Mouse (Mus musculus) mature B cell (primary cell): Measurements from ENCODE around the gene Zfyve26.
"Not testable (repeated sequence)": the region's sequence is repeated elsewhere in the genome, so short reads cannot be mapped to it uniquely, and the experiment has no call there.

Experiments used
- in situ Hi-C: fragments of 300-500 bp; cut with MboI; formaldehyde crosslinking; loops from 2 replicates; pipeline ENCODE4 v1.14.3; 2019

Gene Zfyve26

DNA sequence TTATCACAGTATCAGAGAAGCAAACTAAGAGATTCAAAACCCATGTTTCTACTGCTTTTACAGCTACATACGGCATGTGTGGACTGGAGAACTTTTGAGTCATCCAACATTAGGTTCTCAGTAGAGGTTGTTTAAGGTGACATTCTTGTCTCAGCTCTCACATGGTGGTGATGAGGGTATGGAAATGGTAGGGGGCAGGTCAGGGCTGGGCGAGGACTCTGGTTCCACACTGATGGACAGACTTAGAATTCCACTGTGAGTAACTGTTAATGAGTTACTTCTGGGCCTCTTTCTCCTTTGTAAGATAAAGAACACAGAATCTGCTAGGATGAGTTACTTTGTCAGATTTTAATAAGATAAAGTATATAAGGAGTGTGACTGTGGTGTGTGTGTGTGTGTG is 36.0 kb downstream of the Zfyve26 start:
- in situ Hi-C loops = no loop called here

- in situ Hi-C loops = no loop called here
Measured at GRCm38 (mm10) chr12:79254975-79255374, 41.1 kb downstream of the Zfyve26 start.

DNA sequence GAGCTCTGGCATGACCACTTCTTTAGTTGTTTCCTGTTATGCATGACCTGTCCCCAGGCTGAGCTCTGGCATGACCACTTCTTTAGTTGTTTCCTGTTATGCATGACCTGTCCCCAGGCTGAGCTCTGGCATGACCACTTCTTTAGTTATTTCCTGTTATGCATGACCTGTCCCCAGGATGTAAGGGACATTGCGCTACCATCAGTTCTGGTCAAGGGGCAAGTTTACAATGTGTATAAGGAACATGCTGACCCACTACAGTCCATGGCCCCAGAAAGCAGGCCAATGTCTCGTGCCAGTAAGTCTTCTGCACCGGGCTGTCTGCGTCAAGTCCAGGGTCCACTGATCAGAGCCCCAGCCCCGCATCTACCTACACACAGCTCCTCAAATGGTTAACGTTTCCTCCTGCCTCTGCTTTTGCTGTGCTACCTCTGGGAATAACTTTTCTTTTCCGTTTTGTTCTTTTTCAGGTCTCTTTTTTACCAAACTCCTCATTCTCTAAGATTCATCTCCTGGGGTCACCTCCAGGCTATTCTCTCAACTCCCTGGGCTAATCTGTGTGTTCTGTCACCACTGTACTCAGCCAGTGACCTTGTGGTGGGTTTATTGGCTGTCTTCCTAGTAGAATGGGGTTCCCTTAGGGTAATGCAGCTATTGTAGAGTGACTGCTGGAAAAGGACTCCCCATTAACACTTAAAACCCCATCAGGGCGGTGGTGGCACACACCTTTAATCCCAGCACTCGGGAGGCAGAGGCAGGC is 42.6 kb downstream of the Zfyve26 start:
- in situ Hi-C loops = no loop called here

DNA sequence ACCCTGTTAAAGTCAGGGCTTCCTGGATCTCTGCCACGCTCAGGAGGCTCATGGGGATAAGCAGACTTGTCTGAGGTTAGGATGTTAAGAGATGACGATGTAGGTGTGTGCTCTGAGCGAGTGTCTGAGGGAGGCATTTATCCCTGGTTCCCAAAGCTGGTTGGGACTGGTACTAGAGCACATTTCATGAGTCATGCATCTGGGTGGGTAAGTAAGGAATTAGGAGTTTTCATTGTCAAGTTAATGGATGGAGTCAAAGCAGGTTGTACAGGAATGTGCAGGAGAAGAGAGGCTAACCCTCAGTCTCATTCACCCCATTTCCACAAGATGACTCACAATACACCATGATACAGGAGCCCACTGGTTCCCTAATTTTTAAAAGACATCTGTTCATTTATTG is 48.0 kb downstream of the Zfyve26 start:
- in situ Hi-C loops = no loop called here

GRCm38 (mm10) chr12:79242921-79243320 is 53.2 kb downstream of the Zfyve26 start:
- in situ Hi-C loops = no loop called here

DNA sequence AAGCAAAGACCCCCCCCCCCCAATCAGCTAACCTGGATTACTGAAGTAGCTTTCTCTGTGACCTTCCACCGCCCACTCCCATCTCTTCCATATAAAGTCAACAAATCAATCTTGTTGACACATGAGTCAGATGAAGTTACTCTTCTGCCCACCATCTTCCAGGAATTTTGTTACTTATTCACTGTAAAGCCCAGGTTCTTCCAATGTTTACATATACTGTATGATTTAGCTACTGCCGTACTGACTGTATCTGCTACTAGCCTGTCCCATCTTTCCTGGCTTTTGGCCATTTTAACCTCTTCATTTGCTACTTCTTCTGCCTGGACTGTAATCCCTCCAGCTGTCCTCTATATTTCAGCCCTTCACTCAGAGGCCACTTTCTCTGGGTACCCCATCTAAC is 54.1 kb downstream of the Zfyve26 start:
- in situ Hi-C loops = no loop called here

DNA sequence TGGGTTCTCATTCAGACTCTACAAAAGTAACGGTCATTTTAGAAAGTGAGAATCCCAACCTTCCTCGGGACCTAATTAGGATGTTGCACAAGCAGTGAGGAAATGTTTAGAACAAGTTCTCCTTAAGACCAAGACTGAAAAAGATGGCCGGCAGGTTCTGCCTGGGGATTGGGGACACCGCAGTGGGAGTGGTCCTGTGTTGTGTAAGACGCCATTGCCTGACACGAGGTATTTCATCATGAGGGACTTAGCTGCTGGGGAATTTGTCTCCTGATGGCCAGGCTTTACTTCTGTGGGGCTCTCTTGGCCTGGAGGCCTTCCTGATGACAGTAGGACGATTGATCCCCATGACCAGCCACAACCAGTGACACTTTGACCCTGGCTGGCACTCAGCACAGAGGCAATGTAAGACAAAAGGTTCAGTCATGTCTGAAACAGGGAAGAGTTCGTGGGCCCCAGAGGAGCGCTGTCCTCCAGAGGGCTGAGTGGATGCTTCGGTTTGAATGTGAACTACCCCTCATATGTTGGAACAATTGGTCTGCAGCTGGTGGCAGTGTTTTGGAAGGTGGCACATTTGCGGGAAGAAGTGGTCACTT is 60.5 kb downstream of the Zfyve26 start:
- in situ Hi-C loops = no loop called here

DNA sequence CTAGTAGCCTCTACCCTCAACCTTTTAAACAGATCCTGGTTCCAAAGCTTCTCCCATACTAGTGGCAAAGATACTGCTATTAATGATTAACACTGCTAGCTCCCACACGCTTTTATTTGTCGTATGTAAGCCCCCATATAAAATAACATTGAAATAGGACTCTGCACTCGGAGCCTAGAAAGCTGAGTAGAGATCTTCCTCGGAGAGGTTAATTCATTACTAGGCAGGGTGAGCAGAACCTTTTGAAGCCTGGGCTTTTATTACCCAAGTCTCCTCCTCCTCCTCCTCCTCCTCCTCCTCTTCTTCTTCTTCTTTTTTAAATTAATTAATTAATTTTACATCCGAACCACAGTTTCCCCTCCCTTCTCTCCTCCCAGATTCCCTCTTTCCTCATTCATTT is 78.6 kb downstream of the Zfyve26 start:
- in situ Hi-C loops = no loop called here

GRCm38 (mm10) chr12:79211447-79211846 is 84.7 kb downstream of the Zfyve26 start:
- in situ Hi-C loops = no loop called here

DNA sequence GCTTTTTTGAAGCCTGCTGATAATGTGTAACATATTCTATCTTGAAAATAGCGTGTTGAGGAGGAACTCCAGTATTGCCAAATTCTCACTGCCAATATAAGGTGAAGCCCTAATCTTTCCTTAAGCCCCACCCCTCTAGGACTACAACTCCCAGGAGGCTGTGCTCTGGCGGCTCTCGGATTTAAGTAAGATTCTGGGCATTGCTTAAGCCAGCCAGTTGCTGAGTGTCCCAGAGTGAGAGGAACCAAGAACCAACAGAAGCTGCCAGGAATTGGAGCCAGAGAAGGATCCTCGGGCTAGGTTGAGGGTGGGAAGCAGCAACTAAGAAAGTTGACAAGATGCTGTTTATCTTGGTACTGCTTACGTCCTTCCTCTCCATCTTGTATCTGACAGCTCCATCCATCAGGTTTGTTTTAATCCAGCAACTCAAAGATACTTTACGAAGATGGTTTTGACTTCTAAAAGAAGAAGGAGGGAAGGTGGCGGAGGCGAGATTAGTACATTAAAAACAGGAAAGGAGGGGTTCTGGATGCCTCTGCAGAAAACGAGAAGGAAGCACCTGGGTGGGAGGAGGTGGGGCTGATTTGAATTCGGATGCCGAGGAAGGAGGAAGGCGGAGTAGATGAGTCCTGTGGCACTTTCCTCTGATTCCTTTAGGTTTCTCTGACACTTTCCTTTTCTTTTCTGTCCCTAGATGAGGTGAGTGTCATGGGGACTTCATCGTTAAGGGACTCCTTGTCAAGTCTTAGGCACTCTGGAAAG is 87.2 kb downstream of the Zfyve26 start, which contains the start of gene Rdh12:
Gene Rdh12 (plus strand): TSS at position 212 of the 762 bp plus-strand sequence.
- in situ Hi-C loops = no loop called here

GRCm38 (mm10) chr12:79201882-79202281 is 94.2 kb downstream of the Zfyve26 start:
- in situ Hi-C loops = no loop called here

- in situ Hi-C loops = no loop called here
Measured at GRCm38 (mm10) chr12:79197105-79197504, 99.0 kb downstream of the Zfyve26 start.

GRCm38 (mm10) chr12:79193441-79193840 is 102.7 kb downstream of the Zfyve26 start:
- in situ Hi-C loops = no loop called here

DNA sequence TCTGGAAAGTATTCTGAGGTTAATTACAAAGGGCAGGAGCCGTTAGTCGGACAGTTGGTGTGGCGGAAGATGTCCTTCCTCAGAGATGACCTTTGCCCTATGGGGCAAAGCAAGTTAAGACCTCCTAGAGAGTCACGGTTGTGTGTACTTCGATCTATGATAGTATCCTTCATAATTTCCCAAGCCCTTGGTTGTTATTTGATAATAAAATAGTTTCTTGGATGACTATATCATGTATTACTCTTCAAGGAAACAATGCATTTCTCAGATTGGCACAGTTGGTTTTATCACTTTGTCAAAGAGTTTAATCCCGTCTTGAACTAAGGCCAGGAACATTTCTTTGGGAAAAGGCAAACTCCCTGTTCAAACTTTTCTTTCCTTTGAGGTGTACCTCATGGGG is 103.9 kb downstream of the Zfyve26 start, which contains the start of gene Rdh11:
Gene Rdh11 (minus strand): TSS at position 101 of the 400 bp plus-strand sequence.
- in situ Hi-C loops = no loop called here

DNA sequence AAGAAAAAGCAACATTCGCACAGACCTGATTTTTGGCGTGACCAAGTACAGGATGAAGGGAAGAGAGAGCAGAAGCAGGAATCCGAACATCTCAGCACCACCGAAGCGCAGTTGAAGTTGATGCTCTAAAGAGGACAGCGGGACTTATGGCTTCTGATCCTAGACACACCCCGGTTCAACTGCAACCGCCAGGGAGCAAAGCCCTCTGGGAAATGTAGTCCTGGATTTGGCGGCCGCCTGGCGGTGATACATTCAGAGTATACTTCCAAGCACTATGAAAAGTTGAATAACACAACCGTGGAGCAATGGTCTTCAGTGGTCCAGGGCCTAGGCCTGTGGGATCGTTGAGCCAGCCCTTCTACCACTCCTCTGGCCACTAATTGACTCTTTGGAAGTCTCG is 104.4 kb downstream of the Zfyve26 start:
- in situ Hi-C loops = no loop called here

DNA sequence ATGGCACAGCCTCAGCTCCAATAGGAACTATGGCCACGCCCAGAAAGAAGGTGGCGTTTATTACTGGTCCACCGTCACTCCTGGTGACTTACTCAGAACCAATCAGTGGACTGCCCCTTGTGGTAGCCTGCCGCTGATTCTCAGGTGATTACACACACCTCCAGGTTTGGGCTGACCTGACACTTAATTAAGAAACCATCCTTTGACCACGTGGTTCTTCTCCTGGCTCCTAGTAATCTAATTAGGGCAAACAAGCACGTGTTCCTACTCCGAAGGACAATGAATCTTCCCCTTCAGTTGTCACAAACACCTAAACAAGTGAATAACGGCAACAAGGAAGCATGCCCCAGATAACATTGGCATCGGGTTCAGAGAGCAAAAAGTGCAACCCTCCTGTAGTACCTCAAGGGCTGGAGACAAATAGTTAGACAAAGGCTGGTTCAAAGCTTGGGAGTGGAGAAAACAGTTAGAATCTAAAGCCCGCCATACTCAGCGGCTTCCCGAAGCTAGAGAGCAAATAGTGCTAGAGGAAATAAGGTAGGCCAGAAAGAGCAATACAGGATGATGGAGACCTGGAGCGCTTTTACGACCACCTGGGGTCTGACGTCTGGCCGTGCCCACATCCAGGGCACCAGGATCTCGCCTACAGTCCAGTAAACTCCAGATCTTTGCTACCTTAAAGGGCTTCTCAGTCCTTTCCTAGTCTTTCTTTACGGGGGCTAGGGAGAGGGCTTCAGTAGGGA is 105.0 kb downstream of the Zfyve26 start:
- in situ Hi-C loops = no loop called here

DNA sequence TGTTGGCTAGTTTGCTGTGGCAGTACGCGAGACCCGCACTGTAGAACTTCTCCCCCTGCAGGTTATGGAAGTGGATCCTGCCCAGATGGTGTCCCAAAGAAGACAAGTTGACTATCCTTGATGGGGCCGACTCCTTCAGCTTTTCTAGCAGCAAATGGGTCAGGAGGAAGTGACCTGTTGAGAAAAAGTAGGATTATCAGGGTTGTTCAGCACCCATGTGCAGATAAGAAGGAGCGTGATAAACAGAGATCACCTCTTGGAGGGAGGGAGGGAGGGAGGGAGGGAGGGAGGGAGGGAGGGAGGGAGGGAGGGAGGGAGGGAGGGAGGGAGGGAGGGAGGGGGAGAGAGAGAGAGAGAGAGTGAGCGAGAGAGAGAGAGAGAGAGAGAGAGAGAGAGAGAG is 110.9 kb downstream of the Zfyve26 start:
- in situ Hi-C loops = not testable (repeated sequence)
